Mouse (Mus musculus) liver, postnatal 0 days (tissue): ENCODE measurements around the gene Ctsw.

Source experiments
- CTCF ChIP-seq: sonication (generic); IDR thresholded peaks from 2 replicates; pipeline ENCODE4 v1.5.1; 2016; ENCODE audit warnings: antibody characterized with exemption, low read depth
- EP300 ChIP-seq: IDR thresholded peaks from 2 replicates; pipeline ENCODE4 v1.6.1; 2016; ENCODE audit warnings: antibody characterized with exemption, low read depth, mild to moderate bottlenecking

DNA sequence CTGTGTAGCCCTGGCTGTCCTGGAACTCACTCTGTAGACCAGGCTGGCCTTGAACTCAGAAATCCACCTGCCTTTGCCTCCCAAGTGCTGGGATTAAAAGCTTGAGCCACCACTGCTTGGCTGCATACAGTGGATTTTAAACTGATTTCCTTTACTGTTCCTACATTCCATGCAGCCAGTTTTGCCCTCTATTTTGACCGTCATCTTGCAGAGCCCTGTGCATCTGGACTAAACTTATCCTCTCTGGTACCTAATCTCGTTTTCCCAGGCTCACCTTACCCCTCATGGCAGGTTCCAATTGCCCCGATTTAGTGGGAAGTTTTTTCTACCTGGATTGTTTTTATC, 44.7 kb upstream of the Ctsw start:
- TF ChIP-seq CTCF (no peak), EP300 (no peak)
